Mouse (Mus musculus): Measurements from ENCODE around the gene Pcbp1. TPM values are rescaled to one million over a fixed set of nuclear protein-coding genes. Genes with fewer than 3 reads are reported as not detected.

Pcbp1 gene
- total RNA-seq (2021) = 100 to 1,000 TPM; 227 to 230 TPM

DNA sequence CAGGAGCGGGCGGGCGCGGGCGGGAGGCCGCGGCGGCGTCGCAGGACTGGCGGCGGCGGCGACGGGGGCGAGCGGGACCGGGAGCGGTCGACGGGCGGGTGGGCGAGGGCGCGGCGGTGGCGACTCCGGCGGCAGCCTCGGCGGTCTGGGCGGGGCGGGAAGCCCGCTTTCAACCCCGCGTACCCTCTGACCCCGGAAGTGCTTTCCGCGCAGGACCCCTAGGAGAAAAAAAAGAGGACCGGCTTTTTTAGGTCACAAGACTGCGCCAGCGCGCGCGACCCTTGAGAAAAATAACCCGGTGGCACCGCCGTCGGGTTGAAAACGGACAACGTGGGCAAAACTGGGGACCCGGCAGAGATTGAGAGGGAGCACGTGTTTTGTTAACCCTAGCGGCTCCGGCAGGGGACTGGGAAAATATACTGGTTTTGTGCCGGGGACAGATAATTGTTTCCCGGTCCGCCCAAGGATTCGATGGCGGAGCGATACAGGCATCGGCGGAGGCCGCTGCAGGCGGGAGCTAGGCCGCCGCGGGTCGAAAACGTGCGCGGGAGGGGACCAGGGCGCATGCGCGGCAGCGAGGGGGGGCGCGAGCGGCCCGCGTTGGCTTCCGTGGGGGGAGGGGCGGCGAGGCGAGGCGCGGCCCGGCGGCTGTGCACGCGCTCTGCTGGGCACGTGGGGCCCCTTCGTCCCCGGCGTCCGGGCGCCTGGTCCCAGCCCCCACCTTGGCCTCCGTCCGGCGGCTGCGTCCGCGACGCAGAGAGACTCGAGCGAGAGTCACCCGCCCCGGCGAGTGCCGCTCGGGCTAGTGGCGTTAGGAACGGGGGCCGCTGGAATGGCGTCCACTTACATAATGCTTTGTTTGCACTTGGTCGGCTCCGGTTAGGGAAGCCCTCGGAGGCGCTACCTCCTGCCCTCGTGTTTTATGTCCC is at the start of gene Pcbp1:
Gene Pcbp1, minus strand, starts transcription at position 290 of the 929 bp plus-strand sequence.
- peak; percentile 99 for DNase-seq

DNA sequence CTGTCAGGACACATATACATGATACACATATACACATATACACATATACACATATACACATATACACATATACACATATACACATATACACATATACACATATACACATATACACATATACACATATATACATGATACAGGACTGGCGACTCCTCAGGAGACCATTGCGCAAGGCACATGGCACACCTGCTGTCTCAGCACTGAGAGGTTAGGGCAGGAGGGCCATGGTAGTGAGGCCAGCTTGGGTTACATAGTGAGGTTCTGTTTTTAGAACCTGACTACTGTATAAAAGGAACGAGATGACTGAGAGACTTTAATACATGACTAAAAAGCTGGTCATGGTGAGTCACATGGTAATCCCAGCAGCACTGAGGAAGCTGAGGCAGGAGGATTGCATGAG is 48.4 kb upstream of the Pcbp1 start:
- DNase-seq = no peak

GRCm38 (mm10) chr6:86570830-86571229 is 44.7 kb upstream of the Pcbp1 start:
- DNase-seq = peak; percentile 32

GRCm38 (mm10) chr6:86569461-86569820 is 43.3 kb upstream of the Pcbp1 start:
- peak; percentile 79 for DNase-seq

DNA sequence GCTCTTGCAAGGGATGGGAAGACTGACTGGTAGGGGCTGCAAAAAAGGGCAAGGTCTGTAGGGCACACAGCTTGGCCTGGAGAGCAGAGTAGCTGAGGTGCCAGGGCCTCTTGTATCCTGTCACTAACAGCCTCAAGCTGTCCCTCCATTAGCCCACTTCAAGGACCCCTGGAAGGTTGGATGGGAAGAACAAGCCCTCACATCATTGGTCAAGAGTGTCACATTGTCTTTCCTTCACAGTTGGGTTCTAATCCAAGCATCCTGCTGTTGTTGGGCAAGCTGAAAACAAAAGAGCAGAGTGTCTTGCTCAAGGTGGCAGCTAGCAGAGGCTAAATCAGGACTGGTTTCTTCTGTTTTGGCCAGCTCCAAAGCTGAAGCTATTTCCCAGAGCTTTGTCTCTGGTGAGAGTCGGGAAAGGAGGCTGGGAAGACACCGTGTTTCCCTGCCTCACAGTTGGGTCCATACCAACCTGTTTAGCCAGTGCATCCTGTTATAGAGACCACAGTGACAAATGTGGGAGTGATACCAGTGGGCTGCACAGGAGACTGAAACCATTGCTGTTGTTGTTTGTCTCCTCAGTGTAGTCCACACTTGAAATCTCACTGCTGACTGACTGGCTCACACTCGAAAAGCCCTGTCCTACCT is 42.8 kb upstream of the Pcbp1 start:
- no peak for DNase-seq

- no peak for DNase-seq
Observed at GRCm38 (mm10) chr6:86565782-86566181, 39.7 kb upstream of the Pcbp1 start.

DNA sequence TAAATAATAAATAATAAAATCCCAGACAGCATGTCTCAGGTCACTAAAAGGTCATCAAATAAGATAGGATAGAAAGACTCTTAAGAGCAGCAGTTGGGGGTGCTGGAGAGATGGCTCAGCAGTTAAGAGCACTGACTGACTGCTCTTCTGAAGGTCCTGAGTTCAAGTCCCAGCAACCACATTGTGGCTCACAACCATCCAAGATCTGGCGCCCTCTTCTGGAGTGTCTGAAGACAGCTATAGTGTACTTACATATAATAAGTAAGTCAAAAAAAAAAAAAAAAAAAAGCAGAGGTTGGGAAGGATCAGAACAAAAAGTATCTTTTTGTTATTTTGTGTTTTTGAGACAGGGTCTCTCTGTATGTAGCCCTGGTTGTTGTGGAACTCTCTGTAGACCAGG is 31.1 kb upstream of the Pcbp1 start:
- peak; percentile 27 for DNase-seq

DNA sequence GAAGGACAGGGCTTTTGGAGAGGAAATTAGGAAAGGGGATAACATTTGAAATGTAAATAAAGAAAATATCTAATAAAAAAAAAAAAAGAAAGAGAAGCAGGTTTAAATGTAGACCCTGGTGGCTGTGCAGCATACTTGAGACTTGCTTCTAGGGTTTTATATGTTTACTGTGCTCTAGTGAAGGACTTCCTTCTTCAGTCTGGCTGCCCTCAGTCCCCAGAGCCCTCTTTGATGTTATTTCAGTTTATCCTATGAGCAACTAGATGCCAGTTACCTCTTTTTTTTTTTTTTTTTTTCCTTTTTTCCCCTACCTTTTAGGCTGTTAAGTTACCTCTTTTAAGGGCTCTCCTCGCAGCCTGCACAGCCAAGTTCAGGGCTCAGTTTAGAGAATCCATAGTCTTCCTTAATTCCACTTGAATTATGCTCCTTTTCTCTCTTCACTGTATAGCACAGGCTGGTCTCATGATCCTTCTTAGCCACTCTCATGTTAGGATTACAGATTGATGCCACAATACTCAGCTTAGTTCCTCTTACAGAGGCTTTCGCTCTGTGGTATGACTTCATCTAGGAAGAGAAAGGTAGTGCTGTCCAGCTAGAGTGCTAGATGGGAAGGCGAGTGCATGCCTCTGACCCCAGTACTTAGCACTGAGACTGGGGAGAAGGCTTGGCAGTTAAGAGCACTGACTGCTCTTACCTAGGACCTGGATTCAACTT is 30.4 kb upstream of the Pcbp1 start:
- no peak for DNase-seq

- no peak for DNase-seq
Observed at GRCm38 (mm10) chr6:86550587-86550986, 24.5 kb upstream of the Pcbp1 start.

- peak; percentile 20 for DNase-seq
Observed at GRCm38 (mm10) chr6:86547880-86548367, 21.8 kb upstream of the Pcbp1 start.

GRCm38 (mm10) chr6:86547228-86547755 is 21.2 kb upstream of the Pcbp1 start:
- no peak for DNase-seq

GRCm38 (mm10) chr6:86545236-86545635 is 19.1 kb upstream of the Pcbp1 start:
- DNase-seq = peak; percentile 40

DNA sequence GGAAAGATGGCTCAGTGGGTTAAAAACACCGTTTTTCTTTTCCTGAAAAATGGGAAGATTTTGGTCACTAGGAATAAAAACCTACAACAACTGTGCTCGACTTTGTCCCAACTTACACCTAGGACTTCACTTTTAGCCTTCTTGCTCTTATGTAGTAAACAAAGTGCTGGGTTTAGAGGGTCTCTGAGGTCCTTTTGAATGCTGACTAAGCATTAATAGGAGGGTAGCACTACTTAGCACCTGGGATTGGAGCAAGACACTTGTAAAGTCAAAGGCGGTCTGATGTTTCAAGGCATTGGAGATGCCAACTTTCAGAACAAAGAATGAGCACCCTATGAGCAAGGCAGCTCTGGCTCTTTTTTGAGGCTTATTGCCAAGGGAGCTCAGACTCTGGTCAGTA is 17.7 kb upstream of the Pcbp1 start:
- DNase-seq = no peak

DNA sequence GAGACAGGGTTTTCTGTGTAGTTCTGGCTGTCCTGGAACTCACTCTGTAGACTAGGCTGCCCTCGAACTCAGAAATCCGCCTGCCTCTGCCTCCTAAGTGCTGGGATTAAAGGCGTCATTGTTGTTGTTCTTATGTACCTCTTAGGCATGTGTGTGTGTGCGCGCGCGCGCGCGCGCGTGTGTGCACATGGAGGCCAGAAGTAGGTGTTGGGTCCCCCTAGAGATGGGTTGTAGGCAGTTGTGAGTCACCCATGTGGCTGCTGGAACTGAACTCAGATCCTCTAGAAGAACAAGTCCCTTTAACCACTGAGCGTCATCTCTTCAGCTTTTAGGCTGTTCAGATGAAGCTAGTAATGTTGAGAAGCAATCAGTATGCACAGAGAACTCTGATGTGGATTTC is 16.9 kb upstream of the Pcbp1 start:
- no peak for DNase-seq

DNA sequence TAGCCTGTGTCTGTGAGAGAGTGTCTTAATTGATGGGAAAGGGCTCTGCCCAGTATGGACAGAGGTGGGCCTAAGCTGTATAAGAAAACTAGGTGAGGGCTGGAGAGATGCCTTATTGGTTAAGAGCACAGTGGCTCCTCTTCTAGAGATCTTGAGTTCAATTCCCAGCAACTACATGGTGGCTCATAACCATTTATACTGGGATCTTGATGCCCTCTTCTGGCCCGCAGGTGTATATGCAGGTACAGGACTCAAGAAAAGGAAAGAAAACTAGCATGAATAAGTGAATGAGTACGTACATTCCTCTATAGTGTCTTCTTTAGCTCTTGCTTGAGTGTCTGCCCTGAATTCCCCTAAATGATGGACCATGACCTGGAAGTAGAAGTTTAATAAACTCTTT is 15.5 kb upstream of the Pcbp1 start:
- DNase-seq = no peak

DNA sequence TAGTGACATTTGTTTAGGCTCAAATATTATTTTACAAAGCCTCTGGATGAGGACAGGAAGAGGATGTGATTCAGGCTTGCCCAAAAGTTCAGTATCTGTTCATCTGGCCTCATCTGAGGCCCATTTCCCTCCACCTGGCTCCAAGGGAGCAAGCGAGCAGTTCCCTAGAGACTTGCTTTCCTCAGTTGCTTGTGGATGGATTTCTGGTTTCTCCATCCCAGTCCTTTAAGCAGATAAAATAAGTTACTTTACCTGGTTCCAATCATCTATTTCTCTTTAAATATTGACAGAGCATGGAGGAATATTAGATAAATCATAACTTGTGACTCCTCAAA is 2.3 kb upstream of the Pcbp1 start:
- no peak for DNase-seq

- no peak for DNase-seq
Observed at GRCm38 (mm10) chr6:86527766-86528450, 1.8 kb upstream of the Pcbp1 start.

- DNase-seq = peak; percentile 83
Observed at GRCm38 (mm10) chr6:86526961-86527740, 1.0 kb upstream of the Pcbp1 start.

DNA sequence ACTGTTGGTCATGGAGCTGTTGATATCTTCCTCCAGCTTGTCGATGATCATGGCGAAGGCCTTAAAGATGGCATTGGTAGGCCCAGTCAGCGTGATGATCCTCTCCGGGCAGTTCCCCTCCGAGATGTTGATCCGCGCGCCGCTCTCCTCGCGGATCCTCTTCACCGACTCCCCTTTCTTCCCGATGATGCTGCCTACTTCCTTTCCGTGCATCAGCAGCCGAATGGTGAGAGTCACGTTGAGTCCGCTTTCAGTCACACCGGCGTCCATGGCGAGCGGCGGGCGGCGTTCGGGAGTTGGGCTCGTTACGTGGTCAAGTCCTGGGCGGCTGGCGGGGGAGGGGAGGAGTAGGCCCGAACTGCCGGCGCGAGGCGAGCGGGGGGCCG is 482 bp downstream of the Pcbp1 start:
- DNase-seq = no peak

DNA sequence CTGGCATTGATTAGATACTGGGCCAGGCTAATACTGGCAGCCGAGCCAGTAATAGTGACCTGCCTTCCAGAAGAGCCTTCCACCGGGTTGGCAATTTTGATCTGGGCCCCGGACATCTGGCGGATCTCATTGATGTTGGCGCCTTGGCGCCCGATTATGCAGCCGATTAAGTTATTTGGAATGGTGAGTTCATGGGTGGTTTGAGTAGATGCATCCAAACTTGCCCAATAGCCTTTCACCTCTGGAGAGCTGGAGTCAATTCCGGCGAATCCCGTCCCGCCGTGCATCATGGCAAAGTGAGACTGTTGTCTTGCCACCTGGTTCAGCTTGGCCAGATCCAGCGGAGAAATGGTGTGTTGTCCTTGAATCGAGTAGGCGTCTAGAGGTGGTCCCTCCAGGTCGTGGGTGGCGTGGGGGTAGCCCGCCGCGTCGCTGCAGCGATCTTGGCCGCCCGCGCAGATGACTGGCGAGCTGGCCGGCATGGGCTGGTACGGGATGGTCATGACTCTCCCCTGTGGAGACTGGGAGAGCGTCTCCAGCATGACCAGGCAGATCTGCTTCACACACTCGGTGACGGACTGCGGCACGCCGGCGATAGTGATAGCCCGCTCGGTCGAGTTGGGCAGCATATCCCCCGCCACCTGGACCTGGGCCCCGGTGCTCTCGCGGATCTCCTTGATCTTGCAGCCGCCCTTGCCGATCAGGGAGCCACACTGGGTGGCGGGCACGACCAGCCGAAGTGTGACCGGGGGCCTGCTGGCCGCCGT is 1.1 kb downstream of the Pcbp1 start:
- DNase-seq = peak; percentile 50
